Mouse (Mus musculus) forebrain, embryonic 16.5 days (tissue): ENCODE results near the gene Pcbp2. TPM values are rescaled to one million over a fixed set of nuclear protein-coding genes. Genes with fewer than 3 reads are reported as not detected.

Source experiments
- ATAC-seq: fragments of 200-750 bp; cut with Nextera tagmentation; 2 replicates; pipeline ENCODE4 v1.8.0; 2017; ENCODE audit warnings: mild to moderate bottlenecking, moderate library complexity
- H3K27ac ChIP-seq: fragments of 300-500 bp; sonication (generic); 2 replicates; pipeline ENCODE4 v1.5.1; 2014; ENCODE audit warnings: low read length, control low read depth
- H3K27me3 ChIP-seq: fragments of 300-500 bp; sonication (generic); replicated peaks from 2 replicates; pipeline ENCODE4 v1.6.1; 2014; ENCODE audit warnings: low read length; ENCODE audit not compliant: control insufficient read depth, insufficient read depth
- H3K36me3 ChIP-seq: fragments of 300-500 bp; sonication (generic); 2 replicates; pipeline ENCODE4 v1.6.1; 2014; ENCODE audit not compliant: control insufficient read depth, insufficient read depth
- H3K4me1 ChIP-seq: fragments of 300-500 bp; sonication (generic); replicated peaks from 2 replicates; pipeline ENCODE4 v1.6.1; 2014; ENCODE audit warnings: low read length; ENCODE audit not compliant: control insufficient read depth, insufficient read depth
- H3K4me2 ChIP-seq: fragments of 300-500 bp; sonication (generic); 2 replicates; pipeline ENCODE4 v1.6.1; 2014; ENCODE audit warnings: mild to moderate bottlenecking, low read length, control low read depth
- H3K4me3 ChIP-seq: fragments of 300-500 bp; sonication (generic); replicated peaks from 2 replicates; pipeline ENCODE4 v1.5.1; 2014; ENCODE audit warnings: mild to moderate bottlenecking, low read length, control low read depth
- H3K9ac ChIP-seq: fragments of 300-500 bp; sonication (generic); replicated peaks from 2 replicates; pipeline ENCODE4 v1.6.1; 2014; ENCODE audit warnings: low read depth, low read length, control low read depth
- H3K9me3 ChIP-seq: fragments of 300-500 bp; sonication (generic); 2 replicates; pipeline ENCODE4 v1.6.1; 2016; ENCODE audit warnings: low read length; ENCODE audit not compliant: control insufficient read depth
- WGBS: fragments of 180-500 bp; shearing (Covaris S2); extraction: QIAGEN DNeasy Blood & Tissue Kit; methylation state at CpG from one replicate; pipeline ENCODE4 v1.1.7; 2014; 5-methylcytosine and 5-hydroxymethylcytosine counted together
- polyA plus RNA-seq: library from polyadenylated mRNA; unstranded; fragments of >200 nt; fragmentation: Nextera tagmentation; extraction: Ambion mirVana; gene quantifications from 2 replicates; pipeline ENCODE4 v1.2.1, GENCODE M21; 2015

Gene Pcbp2
- polyA plus RNA-seq, 1 experiment from 2014 or later: 144 TPM

DNA sequence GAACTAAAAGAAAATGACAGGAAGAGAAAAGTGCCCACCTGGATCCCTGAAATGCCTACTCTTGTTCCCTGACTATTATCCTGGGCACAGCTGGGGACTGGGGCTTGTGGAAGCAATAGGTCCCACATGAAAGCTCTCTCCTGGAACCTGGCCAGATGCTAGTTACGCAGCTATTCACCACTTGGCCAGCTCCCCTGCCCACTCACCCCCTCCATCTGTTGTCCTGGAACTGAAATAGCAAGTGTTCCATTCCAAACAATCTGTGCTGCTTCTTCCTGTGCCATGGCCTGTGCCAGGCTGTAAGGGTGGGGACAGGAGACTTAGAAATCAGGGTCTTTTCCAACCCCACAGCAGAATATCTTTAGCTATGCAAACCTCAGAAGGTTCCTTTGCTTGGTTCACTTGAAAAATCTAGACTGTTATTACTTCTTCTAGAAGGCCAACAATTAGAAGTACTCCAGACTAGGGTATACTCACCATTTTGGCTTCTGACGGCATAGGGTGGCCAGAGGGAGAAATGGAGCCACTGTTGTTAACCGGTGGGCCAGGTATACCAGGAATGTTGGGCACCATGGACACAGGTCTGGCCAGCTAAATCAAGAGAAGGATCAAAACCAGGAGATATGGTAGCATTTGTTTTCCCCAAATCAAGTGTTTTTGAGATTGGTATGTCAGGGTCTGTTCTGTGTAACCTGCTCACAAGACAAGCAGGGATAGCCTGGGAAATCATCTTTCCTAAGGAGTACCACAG, 76.5 kb downstream of the Pcbp2 start:
- Histone ChIP-seq H3K27me3 (no peaks in the 10 kb centered on the region), H3K9me3 (no peaks in the 10 kb centered on the region), H3K36me3 (peaks cover 8% of the 10 kb centered on the region; the same call in 1 of the 2 replicates), H3K4me2 (no peak overlapping the region), H3K9ac (no peak overlapping the region), H3K27ac (peak overlapping the region; percentile 88), H3K4me1 (peaks cover 9% of the 10 kb centered on the region), H3K4me3 (no peak overlapping the region)
- 58% methylated on average over 3 of the region's 3 CpGs for WGBS
- peak; percentile 92 for ATAC-seq

DNA sequence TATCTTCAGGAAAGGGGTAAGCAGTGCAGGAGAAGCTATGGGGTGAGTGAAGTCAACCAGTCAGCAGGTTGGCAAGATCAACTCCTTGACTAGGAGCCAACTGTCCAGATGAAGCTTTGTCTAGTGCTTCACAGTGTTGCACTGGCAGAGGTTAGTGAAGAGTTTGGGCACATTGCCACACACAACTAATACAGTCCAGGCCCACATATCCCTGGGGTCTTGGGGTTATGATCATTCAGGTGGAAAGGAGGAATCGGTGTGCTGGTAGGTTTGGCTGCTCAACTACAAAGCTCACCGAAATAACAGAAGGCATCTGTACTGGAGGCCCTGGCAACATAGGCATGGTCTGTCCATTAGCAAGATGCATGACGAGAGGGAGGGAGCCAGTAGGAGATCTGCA, 77.1 kb downstream of the Pcbp2 start:
- Histone ChIP-seq H3K9ac (no peak overlapping the region), H3K9me3 (no peaks in the 10 kb centered on the region), H3K4me2 (no peak overlapping the region), H3K4me1 (peaks cover 9% of the 10 kb centered on the region), H3K27me3 (no peaks in the 10 kb centered on the region), H3K36me3 (peaks cover 8% of the 10 kb centered on the region; the same call in 1 of the 2 replicates), H3K27ac (peak overlapping the region; percentile 88), H3K4me3 (no peak overlapping the region)
- peak; percentile 65 for ATAC-seq
- WGBS: 65% methylated on average over 3 of the region's 3 CpGs

Other genes starting within 250 kb of the Pcbp2 start
- gene Itgb7, start 238.6 kb upstream of the Pcbp2 start, polyA plus RNA-seq: 0.73 and 1.0 TPM in 2 replicates
- gene Rarg, start 213.0 kb upstream of the Pcbp2 start, polyA plus RNA-seq: 6.4 and 8.0 TPM in 2 replicates
- 0.11 TPM in 1 of 2 replicates, not detected in the other for gene Gm9918, start 200.0 kb upstream of the Pcbp2 start, polyA plus RNA-seq
- 50.6 and 52.8 TPM in 2 replicates for gene Mfsd5, start 191.1 kb upstream of the Pcbp2 start, polyA plus RNA-seq
- 10.9 and 11.7 TPM in 2 replicates for gene Espl1, start 174.3 kb upstream of the Pcbp2 start, polyA plus RNA-seq
- gene Pfdn5, start 144.4 kb upstream of the Pcbp2 start, polyA plus RNA-seq: 429 and 443 TPM in 2 replicates
- 105 and 111 TPM in 2 replicates for gene Myg1, start 138.8 kb upstream of the Pcbp2 start, polyA plus RNA-seq
- gene Aaas, start 119.8 kb upstream of the Pcbp2 start, polyA plus RNA-seq: 42.0 and 44.7 TPM in 2 replicates
- gene Sp7, start 103.4 kb upstream of the Pcbp2 start, polyA plus RNA-seq: 0.38 and 1.1 TPM in 2 replicates
- gene Sp1, start 64.4 kb upstream of the Pcbp2 start, polyA plus RNA-seq: 5.0 and 5.9 TPM in 2 replicates
- 0.32 and 0.58 TPM in 2 replicates for gene Amhr2, start 25.2 kb upstream of the Pcbp2 start, polyA plus RNA-seq
- gene Prr13, start 11.5 kb upstream of the Pcbp2 start, polyA plus RNA-seq: 79.0 and 80.9 TPM in 2 replicates
- gene Gm10337, start 33.2 kb downstream of the Pcbp2 start, polyA plus RNA-seq: 17.3 and 22.2 TPM in 2 replicates
- 58.7 and 69.5 TPM in 2 replicates for gene Map3k12, start 46.5 kb downstream of the Pcbp2 start, polyA plus RNA-seq
- 97.2 and 114 TPM in 2 replicates for gene Tarbp2, start 47.7 kb downstream of the Pcbp2 start, polyA plus RNA-seq
- gene Npff, start 54.4 kb downstream of the Pcbp2 start, polyA plus RNA-seq: 2.9 and 3.1 TPM in 2 replicates
- not detected in 2 replicates for gene Gm28047, start 154.5 kb downstream of the Pcbp2 start, polyA plus RNA-seq
- 26.8 and 27.5 TPM in 2 replicates for gene Atf7, start 154.9 kb downstream of the Pcbp2 start, polyA plus RNA-seq
- 50.4 and 56.5 TPM in 2 replicates for gene Atp5g2, start 201.8 kb downstream of the Pcbp2 start, polyA plus RNA-seq